Mouse (Mus musculus) brain, adult 2 months (tissue): ENCODE data around the gene Sec14l5.

Experiments used
- DNase-seq: peaks from one replicate; pipeline ENCODE4 v3.0.0; 2011; ENCODE audit warnings: low read depth, low spot score

The Sec14l5 gene

GRCm38 (mm10) chr16:5147037-5147385 is at the start of gene Sec14l5:
Gene Sec14l5 (plus strand): TSS chr16:5147109.
- no peak for DNase-seq

- peak; percentile 89 for DNase-seq
Measured at GRCm38 (mm10) chr16:5101000-5101399, 45.9 kb upstream of the Sec14l5 start.

GRCm38 (mm10) chr16:5109877-5110276 is 37.0 kb upstream of the Sec14l5 start:
- DNase-seq = no peak

- DNase-seq = no peak
Measured at GRCm38 (mm10) chr16:5111021-5111420, 35.9 kb upstream of the Sec14l5 start.

GRCm38 (mm10) chr16:5113002-5113550 is 33.8 kb upstream of the Sec14l5 start:
- DNase-seq = no peak

- no peak for DNase-seq
Measured at GRCm38 (mm10) chr16:5113582-5113981, 33.3 kb upstream of the Sec14l5 start.

- DNase-seq = no peak
Measured at GRCm38 (mm10) chr16:5119385-5119784, 27.5 kb upstream of the Sec14l5 start.

GRCm38 (mm10) chr16:5119845-5120244 is 27.1 kb upstream of the Sec14l5 start:
- no peak for DNase-seq

- no peak for DNase-seq
Measured at GRCm38 (mm10) chr16:5123476-5123875, 23.4 kb upstream of the Sec14l5 start.

- DNase-seq = no peak
Measured at GRCm38 (mm10) chr16:5130196-5130595, 16.7 kb upstream of the Sec14l5 start.

GRCm38 (mm10) chr16:5130766-5131165 is 16.1 kb upstream of the Sec14l5 start:
- no peak for DNase-seq

- no peak for DNase-seq
Measured at GRCm38 (mm10) chr16:5131251-5131922, 15.5 kb upstream of the Sec14l5 start.

GRCm38 (mm10) chr16:5132401-5132801 is 14.5 kb upstream of the Sec14l5 start, which contains the start of gene Ppl:
Gene Ppl (minus strand): TSS chr16:5132421.
- peak; percentile 32 for DNase-seq

GRCm38 (mm10) chr16:5134623-5135330 is 12.1 kb upstream of the Sec14l5 start:
- DNase-seq = peak; percentile 80

GRCm38 (mm10) chr16:5135551-5136261 is 11.2 kb upstream of the Sec14l5 start:
- DNase-seq = no peak

GRCm38 (mm10) chr16:5136505-5136904 is 10.4 kb upstream of the Sec14l5 start:
- no peak for DNase-seq

- no peak for DNase-seq
Measured at GRCm38 (mm10) chr16:5137006-5137540, 9.8 kb upstream of the Sec14l5 start.

- DNase-seq = no peak
Measured at GRCm38 (mm10) chr16:5139741-5140140, 7.2 kb upstream of the Sec14l5 start.

- DNase-seq = peak; percentile 91
Measured at GRCm38 (mm10) chr16:5145570-5145969, 1.3 kb upstream of the Sec14l5 start.

- peak; percentile 88 for DNase-seq
Measured at GRCm38 (mm10) chr16:5146367-5147036, 407 bp upstream of the Sec14l5 start.

- peak; percentile 93 for DNase-seq
Measured at GRCm38 (mm10) chr16:5150544-5150943, 3.6 kb downstream of the Sec14l5 start.
